Mouse (Mus musculus): ENCODE measurements around the gene Ntrk2.

DNA sequence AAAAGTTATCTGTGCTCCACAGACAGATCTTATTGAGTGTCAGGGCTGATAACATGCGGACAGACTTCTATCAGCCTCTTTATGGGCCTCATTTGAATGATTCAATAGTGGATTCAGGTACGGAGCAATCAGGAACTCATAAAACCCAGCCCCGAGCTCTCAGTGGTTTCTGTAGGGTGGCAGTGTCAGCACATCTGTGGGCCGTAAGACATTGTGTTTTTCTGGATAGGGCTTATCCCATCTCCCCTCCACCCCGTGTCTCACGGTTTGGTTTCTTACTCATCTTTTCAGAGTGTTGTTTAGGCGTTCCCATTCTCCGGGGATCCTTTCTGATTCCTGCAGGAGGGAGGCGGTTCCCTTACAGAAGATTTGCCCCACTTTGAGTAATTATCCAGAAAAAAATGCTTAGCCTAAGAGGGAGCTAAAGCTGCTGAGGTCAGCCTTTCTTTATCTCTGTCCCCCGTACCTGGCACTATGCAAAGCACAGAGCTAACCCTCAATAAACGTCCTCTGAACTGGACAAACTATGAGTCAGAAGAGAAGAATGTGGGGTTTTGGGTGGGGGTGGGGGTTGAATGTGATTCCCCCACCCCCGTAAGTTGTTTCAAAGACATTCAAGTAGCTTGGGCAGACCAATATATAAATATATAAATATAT is 90.0 kb downstream of the Ntrk2 start:
- no peak for TF ChIP-seq EP300 (IDR thresholded peaks at IDR 0.05; ENCODE audit: low read depth)
- TF ChIP-seq CTCF (IDR thresholded peaks at IDR 0.05; ENCODE audit: low read depth) = no peak
